7 mouse cellular contexts compared by ENCODE assay signal in the genomic region with DNA sequence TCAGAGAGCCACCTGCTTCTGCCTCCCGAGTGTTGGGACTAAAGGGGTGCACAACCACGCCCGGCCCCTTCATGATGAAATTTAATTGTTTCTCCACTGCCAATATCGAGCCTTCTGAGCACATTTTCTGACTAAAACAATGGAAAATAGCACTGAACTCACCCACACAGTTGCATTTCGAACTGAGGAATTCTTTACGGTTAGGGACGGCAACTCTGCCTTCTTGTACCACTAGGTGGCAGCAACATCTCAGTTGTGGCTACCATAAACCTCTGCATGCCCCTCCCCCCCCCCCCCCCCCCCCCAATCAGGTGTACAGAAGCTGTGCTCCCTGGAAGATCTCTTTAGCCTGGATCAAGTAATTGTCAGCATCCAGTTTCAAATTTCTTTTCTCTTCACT. TPM values are rescaled to one million over a fixed set of nuclear protein-coding genes. Genes with fewer than 3 reads are reported as not detected.
DNase-seq lines count a peak whose midpoint lies in the region; ATAC-seq lines count a peak whose summit lies in the region.

No protein-coding gene starts in this region.

- H3K4me1 ChIP-seq in hindbrain, embryonic 16.5 days (ENCODE audit: control insufficient read depth, insufficient read depth, low read depth, low read length) = peaks cover 5% of the 10 kb centered on the region

- ATAC-seq in frontal cortex, adult (ENCODE audit: low TSS enrichment) = peak; percentile 62
- peak; percentile 72 for ATAC-seq in hindbrain, embryonic 16.5 days

- H3K9me3 ChIP-seq in hindbrain, embryonic 16.5 days (ENCODE audit: control insufficient read depth, low read length) = no peaks in the 10 kb centered on the region

- no peaks in the 10 kb centered on the region for H3K36me3 ChIP-seq in hindbrain, embryonic 16.5 days (ENCODE audit: control insufficient read depth, insufficient read depth, low read length)

- WGBS in hindbrain, embryonic 16.5 days = 12% methylated on average over 7 of the region's 7 CpGs

- H3K27ac ChIP-seq in hindbrain, embryonic 16.5 days (ENCODE audit: low read depth, low read length) = no peak overlapping the region

- peak overlapping the region; percentile 31 for H3K4me2 ChIP-seq in hindbrain, embryonic 16.5 days (ENCODE audit: low read length)

- DNase-seq in R1 (ENCODE audit: low read depth, low spot score) = peak; percentile 71
- DNase-seq in cerebellum, adult 9-10 months = peak; percentile 84
- peak; percentile 65 to 76 for DNase-seq in left cerebral cortex, adult 18-20 months (ENCODE audit: low spot score in 2 of 2)
- peak; percentile 87 for DNase-seq in lung, postnatal 36 days
- DNase-seq in right cerebral cortex, adult 2 months (ENCODE audit: low spot score in 2 of 2) = peak; percentile 76 to 77

- no peak overlapping the region; the same call in none of the 2 replicates for H3K4me3 ChIP-seq in hindbrain, embryonic 16.5 days (ENCODE audit: low read length)

- H3K27me3 ChIP-seq in hindbrain, embryonic 16.5 days (replicated peaks; ENCODE audit: control insufficient read depth, insufficient read depth, low read length) = no peaks in the 10 kb centered on the region

- no peak overlapping the region for H3K9ac ChIP-seq in hindbrain, embryonic 16.5 days (ENCODE audit: low read depth, low read length)

RNA-seq across cellular contexts. Expression of gene Rpia, which starts 13.2 kb away (rescaled TPM):
- 2.1 and 2.3 TPM in 2 replicates for polyA plus RNA-seq in hindbrain, embryonic 16.5 days (2015; fragmentation: Nextera tagmentation; extraction: Ambion mirVana)
- 10 to 100 TPM; 11.9 to 16.2 TPM for total RNA-seq in left cerebral cortex, adult 18-20 months (2021)

RNA-seq across cellular contexts. Expression of gene Eif2ak3, which starts 39.0 kb away (rescaled TPM):
- 10.4 and 11.8 TPM in 2 replicates for polyA plus RNA-seq in hindbrain, embryonic 16.5 days (2015; fragmentation: Nextera tagmentation; extraction: Ambion mirVana)
- 10 to 100 TPM; 25.3 to 27.5 TPM for total RNA-seq in left cerebral cortex, adult 18-20 months (2021)
